Mouse (Mus musculus): ENCODE data around the gene Cdc6.

The Cdc6 gene

DNA sequence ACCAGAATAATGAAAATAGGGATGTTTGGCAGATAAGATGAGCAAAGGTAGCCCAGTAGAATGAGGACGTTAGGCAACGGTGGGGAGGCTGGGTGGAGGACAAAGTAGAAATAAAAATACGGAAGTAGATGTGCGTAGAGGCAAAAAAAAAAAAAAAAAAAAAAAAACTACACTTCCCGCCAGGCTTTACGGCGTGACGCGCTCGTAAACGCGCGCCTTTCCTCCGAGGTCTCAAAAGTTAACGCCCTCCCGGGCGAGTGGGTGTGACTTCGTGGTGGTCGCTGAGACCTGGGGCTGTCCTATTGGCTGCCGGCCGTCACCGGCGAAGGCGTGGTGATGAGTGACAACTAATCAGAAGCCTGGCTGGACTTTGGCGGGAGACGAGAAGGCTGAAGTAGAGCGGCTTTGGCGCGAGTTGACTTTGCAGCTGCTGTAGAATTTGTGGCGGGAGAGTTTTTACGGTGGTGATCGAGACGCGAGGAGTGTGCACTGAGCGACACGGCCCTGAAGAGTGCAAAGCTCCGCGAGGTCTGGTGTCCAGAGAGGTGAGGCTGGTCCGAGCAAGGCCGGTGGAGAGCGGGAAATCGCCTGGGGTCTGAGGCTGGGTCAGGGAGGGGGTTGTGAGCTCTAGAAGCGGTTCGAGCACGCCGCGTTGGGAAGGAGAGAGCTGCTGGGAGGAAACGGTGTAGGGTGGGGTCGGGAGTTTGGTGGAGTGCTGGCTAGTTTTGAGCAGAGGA lies at the start of gene Cdc6:
Gene Cdc6, plus strand, starts transcription at position 365 of the 737 bp plus-strand sequence.
- peak; percentile 99 for DNase-seq (ENCODE audit: low read depth, low spot score)

DNA sequence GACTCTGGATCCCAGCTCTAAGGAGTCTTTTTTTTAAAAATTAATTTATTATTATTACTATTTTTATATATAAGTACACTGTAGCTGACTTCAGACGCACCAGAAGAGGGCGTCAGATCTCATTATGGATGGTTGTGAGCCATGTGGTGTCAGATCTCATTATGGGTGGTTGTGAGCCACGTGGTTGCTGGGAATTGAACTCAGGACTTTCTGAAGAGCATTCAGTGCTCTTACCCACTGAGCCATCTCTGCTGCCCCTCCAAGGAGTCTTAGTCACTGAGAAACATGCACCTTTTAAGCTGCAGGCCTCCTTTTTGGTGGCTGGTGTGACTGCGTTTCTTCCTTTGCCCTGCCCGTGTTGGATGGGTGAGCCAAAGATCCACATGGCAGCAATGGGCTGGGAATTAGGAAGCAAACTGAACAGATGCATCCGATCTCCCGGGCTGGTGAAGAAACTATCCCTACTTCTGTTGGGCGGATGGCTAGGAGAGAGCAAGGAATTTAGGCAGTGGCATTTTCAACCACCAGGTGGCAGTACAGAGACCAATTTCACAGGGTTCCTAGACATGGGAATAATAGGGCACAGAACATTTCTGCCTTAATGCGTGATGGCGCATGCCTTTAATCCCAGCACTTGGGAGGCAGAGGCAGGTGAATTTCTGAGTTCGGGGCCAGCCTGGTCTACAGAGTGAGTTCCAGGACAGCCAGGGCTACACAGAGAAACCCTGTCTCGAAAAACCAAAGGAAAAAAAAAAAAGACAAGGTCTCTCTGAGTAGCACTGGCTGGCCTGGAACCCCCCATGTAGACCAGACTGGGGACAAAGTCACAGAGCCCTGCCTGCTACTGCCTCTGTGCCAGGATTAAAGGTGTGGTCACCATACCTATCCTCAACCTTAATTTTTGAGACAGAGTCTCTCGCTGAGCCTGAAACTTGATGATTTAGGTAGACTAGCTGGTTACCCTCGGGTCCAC lies 48.6 kb upstream of the Cdc6 start:
- peak; percentile 92 for DNase-seq (ENCODE audit: low read depth, low spot score)

DNA sequence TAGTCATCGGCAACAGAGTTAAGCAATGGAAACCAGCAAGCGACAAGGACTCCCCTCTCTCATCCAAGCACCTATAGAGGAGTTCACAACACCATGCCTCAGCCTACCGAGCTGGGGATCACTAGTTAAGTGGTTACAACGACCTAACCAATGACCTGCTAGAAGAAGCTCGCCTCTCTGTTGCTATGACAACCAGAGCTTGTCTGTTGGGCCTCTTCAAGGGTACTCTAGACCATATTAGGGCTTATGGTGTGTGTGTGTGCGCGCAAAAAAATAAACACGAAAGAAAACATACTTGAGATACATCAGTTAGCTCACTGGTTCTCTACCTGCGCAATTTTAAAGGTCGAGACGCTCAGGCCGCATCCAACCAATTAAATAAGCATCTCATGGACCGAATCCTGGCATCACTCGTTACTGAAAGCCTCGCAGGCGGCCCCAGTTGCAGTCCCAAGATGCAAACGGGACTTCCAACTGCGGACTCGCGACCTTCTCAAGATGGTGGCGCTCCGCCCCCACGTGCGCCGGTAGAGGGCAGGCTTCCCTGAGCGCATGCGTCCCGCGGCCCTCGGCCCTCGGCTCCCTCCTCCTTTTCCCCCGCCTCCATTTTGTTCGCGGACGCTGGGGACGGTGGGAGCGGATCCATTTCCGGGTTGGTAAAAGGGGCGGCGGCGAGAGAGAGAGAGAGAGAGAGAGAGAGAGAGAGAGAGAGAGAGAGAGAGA lies 44.4 kb upstream of the Cdc6 start, which contains the start of gene Wipf2:
Gene Wipf2, plus strand, starts transcription at position 611 of the 723 bp plus-strand sequence.
- DNase-seq (ENCODE audit: low read depth, low spot score) = peak; percentile 98

DNA sequence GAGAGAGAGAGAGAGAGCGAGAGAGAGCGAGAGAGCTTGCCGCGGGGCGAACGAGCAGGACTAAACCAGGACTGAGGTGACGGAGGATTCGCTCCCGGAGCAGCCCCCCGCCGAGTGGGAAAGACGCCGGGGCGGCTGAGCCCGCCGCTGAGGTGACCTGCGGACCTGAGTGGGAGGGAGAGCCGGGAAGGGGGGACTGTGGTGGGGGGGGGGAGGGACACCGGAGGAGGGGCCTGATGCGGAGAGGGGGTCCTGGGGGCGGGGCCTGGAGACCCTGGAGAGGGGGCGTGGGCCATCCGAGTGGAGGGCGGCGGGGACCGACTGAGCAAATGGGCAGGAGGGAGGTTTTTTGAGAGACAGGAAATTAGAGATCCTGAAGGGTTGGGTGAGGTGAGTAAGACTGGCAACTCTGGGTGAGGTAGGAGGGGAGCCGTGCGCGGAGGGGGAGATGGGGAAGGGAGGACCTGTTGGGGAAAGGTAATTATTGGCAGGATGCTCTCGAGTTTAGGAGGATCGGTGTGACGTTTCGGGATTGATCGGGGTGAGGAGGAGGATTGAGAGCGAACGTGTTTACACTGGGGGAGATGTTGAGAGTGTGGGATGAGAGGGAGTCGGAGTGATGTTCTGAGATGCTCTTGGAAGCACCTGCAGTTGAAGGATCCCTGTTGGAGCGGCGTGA lies 43.7 kb upstream of the Cdc6 start:
- peak; percentile 83 for DNase-seq (ENCODE audit: low read depth, low spot score)

DNA sequence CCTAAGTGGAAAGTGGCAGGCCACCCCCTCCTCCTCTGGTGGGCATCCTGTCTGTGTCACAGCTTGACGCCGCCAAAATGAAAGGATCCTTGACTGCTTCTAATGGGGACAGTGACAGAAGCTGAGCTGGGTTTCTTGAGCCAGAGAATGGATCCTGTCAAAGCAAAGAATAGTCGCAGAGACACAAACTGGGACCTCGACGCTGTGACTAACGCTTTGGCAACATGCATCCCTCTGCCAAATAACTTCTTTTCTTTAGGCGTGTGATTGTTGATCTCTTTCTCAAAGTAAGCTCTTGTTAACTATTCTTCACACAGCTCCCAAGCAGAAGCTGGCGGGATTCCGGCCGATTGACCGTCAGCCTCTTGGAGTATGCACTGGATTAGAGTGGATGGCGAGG lies 40.3 kb upstream of the Cdc6 start:
- DNase-seq (ENCODE audit: low read depth, low spot score) = no peak

DNA sequence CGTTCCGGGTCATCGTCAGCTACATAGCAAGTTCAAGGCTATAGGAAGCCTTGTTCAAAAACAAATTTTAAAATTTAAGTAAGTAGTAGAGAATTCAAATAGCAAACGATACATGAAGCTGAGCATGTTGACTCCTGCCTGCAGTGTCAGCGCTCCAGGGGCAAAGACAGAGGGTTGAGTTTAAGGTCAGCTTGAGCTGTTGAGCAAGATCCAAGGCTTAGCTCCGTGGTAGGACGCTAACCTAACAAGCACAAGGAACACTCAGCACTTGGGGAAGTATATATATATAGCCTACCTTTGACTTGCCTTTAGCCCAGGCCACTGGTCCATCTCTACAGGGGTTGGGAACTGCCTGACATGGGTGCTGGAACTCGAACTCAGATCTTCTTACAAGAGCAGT lies 37.7 kb upstream of the Cdc6 start:
- no peak for DNase-seq (ENCODE audit: low read depth, low spot score)

DNA sequence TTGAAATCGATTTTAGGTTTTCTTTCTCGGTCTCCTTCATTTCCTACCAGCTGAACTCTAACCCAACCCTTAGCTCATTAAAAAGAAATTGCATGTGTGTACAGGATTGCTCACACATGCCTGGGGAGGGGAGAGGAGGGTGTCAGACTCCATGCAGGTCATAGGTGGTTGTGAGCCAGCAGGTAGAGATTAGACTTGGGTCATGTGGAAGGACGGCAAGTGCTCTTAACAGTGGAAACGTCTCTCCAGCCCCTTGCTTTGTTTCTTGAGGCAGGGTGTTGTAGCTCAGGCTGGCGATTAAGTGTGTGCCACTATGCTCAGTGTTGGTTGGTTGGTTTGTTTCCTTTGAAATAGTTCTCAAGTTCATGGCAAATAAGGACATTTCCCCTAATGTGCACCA lies 36.8 kb upstream of the Cdc6 start:
- DNase-seq (ENCODE audit: low read depth, low spot score) = no peak

DNA sequence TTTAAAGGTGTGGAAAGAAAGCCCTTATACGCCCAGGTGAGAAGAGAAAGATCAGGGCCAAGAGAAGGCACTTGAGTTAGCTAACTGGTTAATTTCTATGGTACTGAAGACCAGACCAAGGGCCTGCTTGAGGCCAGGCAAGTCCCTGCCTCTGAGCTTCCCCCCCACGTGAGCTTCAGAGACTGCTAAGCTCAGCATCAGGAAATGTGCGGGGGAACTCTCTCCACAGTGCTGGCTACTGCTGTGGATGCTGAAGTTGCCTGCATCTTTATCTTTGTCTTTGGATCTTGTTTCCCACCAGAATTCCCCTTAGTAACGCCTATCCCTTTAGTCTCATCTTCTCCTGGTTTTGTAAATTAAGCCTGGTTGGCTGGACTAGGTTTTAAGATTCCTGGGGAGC lies 36.2 kb upstream of the Cdc6 start:
- no peak for DNase-seq (ENCODE audit: low read depth, low spot score)

DNA sequence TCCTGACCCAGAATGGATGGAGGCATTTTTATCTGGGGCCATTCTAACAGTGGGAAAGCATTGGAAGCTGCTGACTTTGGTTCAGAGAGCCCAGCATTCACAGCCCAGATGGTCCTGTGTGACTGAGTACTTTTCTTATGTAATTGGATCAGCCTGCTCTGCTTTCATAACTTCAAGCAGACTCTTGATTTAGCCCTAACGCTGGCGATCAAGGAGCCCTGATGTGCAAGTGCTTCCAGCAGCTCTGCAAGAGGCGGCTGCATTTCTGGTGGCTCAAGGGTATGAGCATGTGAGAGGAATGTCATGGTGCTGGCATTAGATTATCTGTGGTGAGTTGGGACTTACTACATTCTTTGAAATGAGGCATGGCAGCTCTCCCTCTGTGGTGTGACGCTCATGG lies 35.6 kb upstream of the Cdc6 start:
- peak; percentile 8 for DNase-seq (ENCODE audit: low read depth, low spot score)

DNA sequence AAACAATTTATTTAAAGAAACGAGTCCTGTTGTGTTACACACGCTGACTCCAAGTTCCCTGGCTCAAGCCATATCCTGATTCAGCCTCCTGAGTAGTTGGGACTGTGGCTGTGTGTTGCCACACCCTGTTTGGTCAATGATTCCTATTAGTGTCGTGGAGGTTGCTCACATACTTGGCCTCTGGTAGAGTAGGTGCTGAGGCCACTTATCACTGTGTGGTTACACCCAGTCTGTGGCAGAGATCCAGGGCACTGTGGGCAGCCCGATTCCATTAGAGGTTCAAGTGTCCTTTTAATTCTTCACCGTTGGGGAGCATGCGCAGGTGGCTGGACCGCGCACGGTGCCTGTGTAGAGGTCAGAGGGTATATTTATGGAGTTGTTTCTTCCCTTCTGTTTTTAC lies 33.7 kb upstream of the Cdc6 start:
- no peak for DNase-seq (ENCODE audit: low read depth, low spot score)

DNA sequence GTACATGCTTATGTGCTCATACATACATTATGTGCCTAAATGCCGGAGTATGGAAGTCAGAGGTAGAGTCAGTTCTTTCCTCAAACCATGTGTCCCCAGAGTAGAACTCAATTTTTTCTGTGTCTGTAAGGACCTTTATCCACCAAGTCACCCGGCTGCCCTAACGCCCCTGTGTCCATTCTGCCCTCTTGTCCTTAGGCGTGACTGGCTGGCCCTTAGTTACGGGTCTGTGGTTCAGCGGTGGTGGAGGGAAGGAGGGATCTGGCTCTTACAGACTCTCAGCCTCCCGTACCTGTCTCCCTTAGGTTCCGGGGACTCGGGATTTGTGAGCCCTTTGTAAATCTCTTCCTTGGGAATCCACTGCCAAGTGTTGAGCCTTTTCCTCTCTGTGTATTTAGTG lies 30.6 kb upstream of the Cdc6 start:
- DNase-seq (ENCODE audit: low read depth, low spot score) = no peak

DNA sequence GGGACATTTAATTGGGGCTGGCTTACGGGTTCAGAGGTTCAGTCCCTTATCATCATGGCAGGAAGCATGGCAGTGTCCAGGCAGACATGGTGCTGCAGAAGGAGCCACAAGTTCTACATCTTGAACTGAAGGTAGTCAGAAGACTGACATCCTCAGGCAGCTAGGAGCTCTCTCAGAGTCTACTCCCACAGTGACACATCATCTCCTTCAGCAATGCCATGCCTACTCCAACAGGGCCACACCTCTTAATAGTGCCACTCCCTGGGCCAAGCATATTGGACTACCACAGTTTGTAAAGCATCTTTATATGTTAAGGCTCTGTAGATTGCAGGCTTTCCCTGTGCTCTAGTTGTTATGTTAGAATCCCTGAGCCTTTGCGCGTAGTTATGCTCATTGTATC lies 19.9 kb upstream of the Cdc6 start:
- DNase-seq (ENCODE audit: low read depth, low spot score) = no peak

DNA sequence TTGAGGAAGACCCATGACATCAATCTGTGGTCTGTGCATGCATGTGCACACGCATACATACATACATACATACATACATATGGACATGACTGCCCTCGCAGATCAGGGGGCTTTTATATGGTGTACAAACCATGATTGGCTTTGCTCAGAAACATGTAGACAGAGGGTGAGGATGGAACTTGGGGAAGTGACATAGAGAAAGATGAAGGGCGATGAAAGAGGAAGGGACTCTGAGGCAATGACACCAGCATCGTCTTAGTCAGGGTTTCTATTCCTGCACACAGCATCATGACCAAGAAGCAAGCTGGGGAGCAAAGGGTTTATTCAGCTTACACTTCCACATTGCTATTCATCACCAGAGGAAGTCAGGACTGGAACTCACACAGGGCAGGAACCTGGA lies 18.5 kb upstream of the Cdc6 start:
- DNase-seq (ENCODE audit: low read depth, low spot score) = no peak

DNA sequence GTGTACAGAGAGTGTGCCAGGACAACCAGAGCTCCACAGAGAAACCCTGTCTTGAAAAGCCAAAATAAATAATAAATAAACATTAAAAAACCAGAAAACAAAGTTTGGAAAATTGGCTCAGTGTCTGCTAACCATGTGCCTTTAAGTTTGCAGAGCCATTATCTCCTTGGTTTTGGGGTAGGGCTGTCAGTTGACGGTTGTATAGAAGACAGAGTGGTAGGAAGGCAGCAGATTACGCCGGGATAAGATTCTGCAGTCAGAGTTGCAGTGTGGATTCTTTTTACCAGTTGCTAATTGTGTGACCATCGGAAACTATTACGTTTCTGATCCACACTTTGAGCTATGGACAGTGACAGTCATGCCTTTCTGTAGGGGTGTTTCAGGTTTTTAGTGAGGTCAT lies 17.6 kb upstream of the Cdc6 start:
- DNase-seq (ENCODE audit: low read depth, low spot score) = no peak

DNA sequence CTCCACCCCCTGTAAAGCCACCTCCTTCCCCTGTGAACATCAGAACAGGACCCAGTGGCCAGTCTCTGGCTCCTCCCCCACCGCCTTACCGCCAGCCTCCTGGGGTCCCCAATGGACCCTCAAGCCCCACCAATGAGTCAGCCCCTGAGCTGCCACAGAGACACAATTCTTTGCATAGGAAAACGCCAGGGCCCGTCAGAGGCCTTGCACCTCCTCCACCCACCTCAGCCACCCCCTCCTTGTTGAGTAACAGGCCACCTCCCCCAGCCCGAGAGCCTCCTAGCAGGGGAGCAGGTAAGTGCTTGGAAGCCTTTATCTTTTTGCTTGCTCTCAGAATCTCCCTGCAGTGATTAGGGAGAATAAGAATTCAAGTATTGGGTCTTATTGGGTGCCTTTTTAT lies 15.2 kb upstream of the Cdc6 start:
- no peak for DNase-seq (ENCODE audit: low read depth, low spot score)

DNA sequence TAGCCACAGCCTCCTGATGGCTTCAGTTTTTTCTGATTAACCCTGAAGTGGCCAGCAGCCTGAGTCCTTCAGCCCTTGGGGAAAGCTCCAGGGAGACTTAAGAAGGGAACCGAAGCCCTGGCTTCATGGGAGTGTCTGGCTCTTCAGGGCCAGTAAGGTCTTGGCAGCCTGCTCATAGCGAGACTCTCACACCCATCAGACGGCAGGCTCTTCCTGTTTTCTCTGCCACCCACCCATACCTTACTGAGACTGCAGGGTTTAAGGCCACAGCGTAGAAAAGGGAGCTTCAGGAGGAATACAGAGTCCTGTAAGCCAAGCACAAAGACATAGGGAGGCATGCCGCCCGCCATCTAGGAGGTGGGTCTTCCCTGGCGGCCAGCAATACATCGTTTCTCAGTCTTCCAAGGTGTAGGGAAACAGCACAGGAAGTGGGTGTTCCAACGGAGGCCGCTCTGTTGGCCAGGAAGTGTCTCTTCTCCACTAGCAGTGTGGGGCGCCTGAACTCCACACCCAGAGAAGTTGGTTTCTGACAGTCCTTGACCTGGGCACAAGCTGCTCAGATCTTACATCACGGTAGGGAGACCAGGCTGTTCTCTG lies 7.0 kb upstream of the Cdc6 start:
- no peak for DNase-seq (ENCODE audit: low read depth, low spot score)

DNA sequence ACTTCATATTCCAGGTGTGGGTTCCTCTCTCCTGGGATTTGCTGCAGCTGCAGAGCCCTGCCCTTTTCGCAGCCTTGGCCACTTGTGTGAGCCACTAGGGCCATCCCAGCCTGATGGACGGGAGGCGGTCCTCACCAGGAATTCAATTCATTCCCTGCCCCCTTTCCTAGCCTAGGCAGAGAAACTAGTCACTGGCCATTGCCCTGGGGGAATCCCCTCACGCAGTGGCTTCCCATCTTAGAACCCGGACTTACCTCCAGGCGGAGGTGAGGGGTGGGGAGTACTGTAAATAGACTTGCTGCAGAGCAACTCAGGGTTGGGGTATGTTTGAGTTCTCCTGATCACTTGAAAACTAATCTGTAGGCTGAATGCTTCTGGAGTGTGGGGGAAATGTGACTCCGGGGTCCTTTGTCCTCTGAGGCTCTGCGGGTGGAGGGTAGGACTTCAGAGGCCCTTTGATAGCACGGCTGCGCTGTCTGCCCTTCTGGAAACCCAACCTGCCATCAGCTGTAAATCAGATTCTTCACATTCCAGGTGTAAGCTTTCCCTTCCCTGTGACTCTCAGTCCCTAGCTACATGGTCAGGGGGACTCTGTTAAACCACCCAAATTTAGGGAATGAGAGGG lies 4.9 kb upstream of the Cdc6 start:
- DNase-seq (ENCODE audit: low read depth, low spot score) = peak; percentile 71

DNA sequence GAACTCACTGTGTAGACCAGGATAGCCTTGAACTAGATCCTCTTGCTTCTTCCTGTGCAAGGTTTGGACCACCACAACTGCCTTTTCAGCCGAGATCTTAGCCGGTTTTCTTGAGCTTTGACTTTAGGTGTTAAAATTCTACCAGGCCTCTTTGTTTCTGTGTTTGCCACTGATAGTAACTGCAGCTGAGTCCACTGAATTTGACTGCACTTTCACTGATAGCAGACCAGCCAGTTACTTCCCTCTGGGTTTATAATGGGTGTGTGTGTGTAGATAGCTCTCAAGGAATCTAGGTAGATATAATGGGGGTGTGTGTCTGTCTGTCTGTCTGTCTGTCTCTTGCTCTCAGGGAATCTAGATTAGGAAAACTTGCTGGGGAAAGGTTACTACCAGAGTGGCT lies 3.0 kb upstream of the Cdc6 start:
- no peak for DNase-seq (ENCODE audit: low read depth, low spot score)

DNA sequence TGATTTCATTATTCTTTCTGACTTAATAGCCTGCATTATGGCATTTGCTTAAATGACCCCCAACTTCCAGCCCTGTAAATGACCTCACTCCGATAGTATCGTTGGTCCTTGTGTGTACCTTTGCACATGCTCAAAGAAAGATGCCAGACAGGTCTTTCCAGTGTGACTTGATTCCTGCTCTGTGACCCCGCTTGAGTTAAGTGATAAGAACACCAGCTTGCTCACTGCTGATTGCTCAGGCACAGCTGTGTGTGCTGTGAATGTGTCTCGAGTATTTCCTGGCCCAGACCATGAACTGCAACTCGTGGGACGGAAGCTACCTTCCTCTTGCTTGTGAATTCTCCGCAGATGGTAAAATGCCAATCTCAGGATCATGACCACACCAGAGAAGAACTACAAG lies 2.6 kb upstream of the Cdc6 start:
- no peak for DNase-seq (ENCODE audit: low read depth, low spot score)

DNA sequence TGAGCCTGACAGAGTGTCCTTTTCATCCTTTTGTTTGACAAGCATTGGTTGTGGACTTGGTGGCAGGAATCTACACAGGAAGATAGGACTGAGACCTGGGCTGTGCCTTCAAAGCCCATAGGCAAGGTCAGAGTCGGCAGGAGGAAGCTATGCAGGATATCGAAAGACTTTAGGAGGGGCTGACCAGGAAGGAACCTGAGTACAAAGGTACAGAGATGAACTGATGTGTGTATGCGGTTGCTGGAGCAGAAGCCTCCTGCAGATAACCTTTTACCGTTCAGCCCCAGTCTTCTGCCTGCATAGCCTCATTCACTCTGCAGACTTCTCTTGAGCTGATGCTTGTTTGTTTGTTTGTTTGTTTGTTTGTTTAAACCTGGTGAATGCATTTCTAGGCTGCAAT lies 2.0 kb upstream of the Cdc6 start:
- no peak for DNase-seq (ENCODE audit: low read depth, low spot score)

DNA sequence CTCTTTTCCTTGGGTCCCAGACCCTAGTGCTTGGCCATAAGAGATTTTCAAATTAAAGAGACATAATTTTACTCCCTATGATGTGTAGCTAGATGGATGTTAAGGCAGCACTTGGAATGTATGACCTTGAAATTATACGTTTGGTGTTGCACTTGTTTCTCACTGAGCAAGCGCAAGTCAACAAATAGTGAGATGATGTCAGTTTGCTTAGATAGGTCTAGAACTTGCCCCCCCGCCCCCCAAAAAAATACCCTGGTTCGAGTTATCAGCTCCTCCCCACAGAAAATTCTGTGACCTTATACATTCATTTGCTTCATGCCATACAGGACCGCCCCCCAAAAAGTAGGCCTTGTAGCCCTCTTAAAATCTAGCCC lies 551 bp upstream of the Cdc6 start:
- no peak for DNase-seq (ENCODE audit: low read depth, low spot score)

All from mesoderm, embryonic 11.5 days (tissue).